Mouse (Mus musculus) lung, postnatal 0 days (tissue): ENCODE data around the gene Sgta. TPM values are rescaled to one million over a fixed set of nuclear protein-coding genes. Genes with fewer than 3 reads are reported as not detected.

ENCODE experiments used
- ATAC-seq: fragments of 200-750 bp; cut with Nextera tagmentation; 2 replicates; pipeline ENCODE4 v1.8.0; 2017; ENCODE audit warnings: moderate library complexity
- DNase-seq: peaks from one replicate; pipeline ENCODE4 v3.0.0-alpha.2; 2016; ENCODE audit warnings: low spot score
- H3K27ac ChIP-seq: fragments of 300-500 bp; sonication (generic); 2 replicates; pipeline ENCODE4 v1.5.1; 2014; ENCODE audit warnings: antibody characterized with exemption, mild to moderate bottlenecking, low read length, mixed read lengths
- H3K27me3 ChIP-seq: fragments of 300-500 bp; sonication (generic); replicated peaks from 2 replicates; pipeline ENCODE4 v1.6.1; 2014; ENCODE audit warnings: low read length, mixed read lengths; ENCODE audit not compliant: insufficient read depth
- H3K36me3 ChIP-seq: fragments of 300-500 bp; sonication (generic); 2 replicates; pipeline ENCODE4 v1.6.1; 2014; ENCODE audit warnings: low read length, mixed read lengths; ENCODE audit not compliant: insufficient read depth
- H3K4me1 ChIP-seq: fragments of 300-500 bp; sonication (generic); 2 replicates; pipeline ENCODE4 v1.6.1; 2014; ENCODE audit warnings: antibody characterized with exemption, low read depth, low read length, mixed read lengths; ENCODE audit not compliant: insufficient read depth
- H3K4me2 ChIP-seq: fragments of 300-500 bp; sonication (generic); replicated peaks from 2 replicates; pipeline ENCODE4 v1.6.1; 2014; ENCODE audit warnings: low read depth, mild to moderate bottlenecking, low read length, moderate library complexity, mixed read lengths
- H3K4me3 ChIP-seq: fragments of 300-500 bp; sonication (generic); 2 replicates; pipeline ENCODE4 v1.5.1; 2014; ENCODE audit warnings: low read depth, low read length
- H3K9ac ChIP-seq: fragments of 300-500 bp; sonication (generic); replicated peaks from 2 replicates; pipeline ENCODE4 v1.6.1; 2014; ENCODE audit warnings: low read depth, mild to moderate bottlenecking
- H3K9me3 ChIP-seq: fragments of 300-500 bp; sonication (generic); 2 replicates; pipeline ENCODE4 v1.6.1; 2016; ENCODE audit warnings: low read length, mixed read lengths
- CTCF ChIP-seq: IDR thresholded peaks from 2 replicates; pipeline ENCODE4 v1.5.1; 2016; ENCODE audit warnings: antibody characterized with exemption, mild to moderate bottlenecking
- EP300 ChIP-seq: IDR thresholded peaks from 2 replicates; pipeline ENCODE4 v1.6.1; 2016; ENCODE audit warnings: antibody characterized with exemption, mild to moderate bottlenecking, control low read depth
- WGBS: fragments of 180-500 bp; shearing (Covaris S2); extraction: QIAGEN DNeasy Blood & Tissue Kit; methylation state at CpG from one replicate; pipeline ENCODE4 v1.1.7; 2014; 5-methylcytosine and 5-hydroxymethylcytosine counted together
- polyA plus RNA-seq: library from polyadenylated mRNA; unstranded; fragments of >200 nt; fragmentation: Nextera tagmentation; extraction: Ambion mirVana; gene quantifications from 2 replicates; pipeline ENCODE4 v1.2.1, GENCODE M21; 2015

The Sgta gene
- polyA plus RNA-seq, 1 experiment from 2014 or later = 102 TPM

DNA sequence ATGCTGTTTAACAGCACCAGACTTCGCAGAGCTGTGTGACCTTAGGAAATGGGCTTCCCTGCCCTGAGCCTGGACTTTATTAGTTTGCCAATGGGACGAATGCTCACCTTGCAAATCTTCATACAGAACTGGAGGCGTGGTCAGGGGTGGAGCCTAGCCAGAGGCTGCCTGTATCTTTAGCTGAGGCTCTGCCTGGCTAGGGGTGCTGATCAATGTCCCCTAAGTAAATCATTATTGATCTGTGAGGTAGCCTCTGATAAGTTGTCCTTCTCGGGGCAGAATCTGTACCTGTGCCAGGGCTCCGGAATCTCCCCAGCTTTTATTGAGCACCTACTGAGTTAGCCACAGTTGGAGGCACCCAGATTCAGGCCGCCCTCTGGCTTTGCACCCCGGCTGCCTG lies 30.6 kb upstream of the Sgta start:
- no peaks in the 10 kb centered on the region for H3K27me3 ChIP-seq
- no peaks in the 10 kb centered on the region for H3K4me1 ChIP-seq
- DNase-seq = no peak
- H3K36me3 ChIP-seq = no peaks in the 10 kb centered on the region
- no peak overlapping the region for H3K9ac ChIP-seq
- no peaks in the 10 kb centered on the region for H3K9me3 ChIP-seq
- 64% methylated on average over 7 of the region's 7 CpGs for WGBS
- no peak overlapping the region for H3K27ac ChIP-seq
- ATAC-seq = no peak
- no peak overlapping the region for H3K4me2 ChIP-seq
- no peak overlapping the region for H3K4me3 ChIP-seq
- TF ChIP-seq EP300 (no peak), CTCF (no peak)

GRCm38 (mm10) chr10:81089216-81089615 lies 29.2 kb upstream of the Sgta start:
- Histone ChIP-seq H3K36me3 (no peaks in the 10 kb centered on the region), H3K4me1 (no peaks in the 10 kb centered on the region), H3K27me3 (no peaks in the 10 kb centered on the region), H3K9me3 (no peaks in the 10 kb centered on the region), H3K4me2 (no peak overlapping the region), H3K27ac (no peak overlapping the region), H3K4me3 (no peak overlapping the region), H3K9ac (no peak overlapping the region)
- ATAC-seq = no peak
- DNase-seq = no peak
- 53% methylated on average over 2 of the region's 2 CpGs for WGBS
- no peak for TF ChIP-seq EP300
- TF ChIP-seq CTCF = no peak

- TF ChIP-seq EP300 = no peak
- TF ChIP-seq CTCF = peak; percentile 53
- DNase-seq = no peak
- H3K27ac ChIP-seq = no peak overlapping the region
- no peaks in the 10 kb centered on the region for H3K9me3 ChIP-seq
- H3K27me3 ChIP-seq = no peaks in the 10 kb centered on the region
- 38% methylated on average over 2 of the region's 2 CpGs for WGBS
- no peak overlapping the region for H3K9ac ChIP-seq
- H3K36me3 ChIP-seq = no peaks in the 10 kb centered on the region
- no peak for ATAC-seq
- H3K4me3 ChIP-seq = no peak overlapping the region
- H3K4me1 ChIP-seq = no peaks in the 10 kb centered on the region
- H3K4me2 ChIP-seq = no peak overlapping the region
These were observed 27.0 kb upstream of the Sgta start for GRCm38 (mm10) chr10:81087021-81087420.

DNA sequence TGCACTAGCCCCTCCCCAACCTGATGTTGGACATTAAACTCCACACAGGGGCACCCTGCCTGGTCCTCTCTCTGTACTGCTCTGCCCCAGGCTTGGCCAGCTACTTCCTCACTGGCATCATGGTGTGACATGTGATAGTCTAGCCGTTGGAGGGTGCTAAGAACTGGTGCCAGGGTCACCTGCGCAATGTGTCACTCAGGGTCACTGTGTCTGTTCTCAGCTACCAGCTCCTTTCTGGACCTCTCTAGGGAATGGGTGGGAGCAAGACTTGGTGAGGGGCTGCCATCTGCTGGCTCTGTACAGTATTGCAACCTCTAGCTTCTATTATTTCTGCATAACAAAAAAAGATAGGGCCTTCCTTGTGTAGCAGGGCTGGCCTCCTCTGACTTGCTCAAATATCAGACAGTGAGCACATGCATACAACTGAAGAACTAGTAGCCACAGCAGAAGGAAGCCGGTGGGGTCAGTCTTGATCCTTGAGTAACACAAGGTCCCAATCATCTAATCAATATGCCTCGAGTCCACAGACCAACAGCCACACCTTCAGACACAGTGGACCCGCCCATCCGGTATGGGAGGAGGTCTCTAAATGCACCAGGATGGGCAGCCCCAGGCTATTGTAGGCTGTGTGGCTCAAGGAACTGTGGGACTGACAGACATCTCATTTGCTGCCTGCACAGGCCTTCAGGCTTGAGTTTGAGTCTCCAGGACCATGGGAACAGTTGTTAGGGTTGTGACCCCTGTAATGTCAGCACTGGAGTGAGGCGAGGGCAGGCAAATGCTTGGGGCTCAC lies 22.4 kb upstream of the Sgta start:
- Histone ChIP-seq H3K4me3 (no peak overlapping the region), H3K36me3 (0 out of 2 replicates have a peak, but pooled peaks cover 4% of the 10 kb centered on the region), H3K4me2 (no peak overlapping the region), H3K9ac (no peak overlapping the region), H3K9me3 (no peaks in the 10 kb centered on the region), H3K27ac (no peak overlapping the region), H3K4me1 (no peaks in the 10 kb centered on the region), H3K27me3 (no peaks in the 10 kb centered on the region)
- peak; percentile 60 for ATAC-seq
- DNase-seq = peak; percentile 77
- WGBS = 72% methylated on average over 7 of the region's 7 CpGs
- TF ChIP-seq EP300 (no peak), CTCF (peak; percentile 92)

DNA sequence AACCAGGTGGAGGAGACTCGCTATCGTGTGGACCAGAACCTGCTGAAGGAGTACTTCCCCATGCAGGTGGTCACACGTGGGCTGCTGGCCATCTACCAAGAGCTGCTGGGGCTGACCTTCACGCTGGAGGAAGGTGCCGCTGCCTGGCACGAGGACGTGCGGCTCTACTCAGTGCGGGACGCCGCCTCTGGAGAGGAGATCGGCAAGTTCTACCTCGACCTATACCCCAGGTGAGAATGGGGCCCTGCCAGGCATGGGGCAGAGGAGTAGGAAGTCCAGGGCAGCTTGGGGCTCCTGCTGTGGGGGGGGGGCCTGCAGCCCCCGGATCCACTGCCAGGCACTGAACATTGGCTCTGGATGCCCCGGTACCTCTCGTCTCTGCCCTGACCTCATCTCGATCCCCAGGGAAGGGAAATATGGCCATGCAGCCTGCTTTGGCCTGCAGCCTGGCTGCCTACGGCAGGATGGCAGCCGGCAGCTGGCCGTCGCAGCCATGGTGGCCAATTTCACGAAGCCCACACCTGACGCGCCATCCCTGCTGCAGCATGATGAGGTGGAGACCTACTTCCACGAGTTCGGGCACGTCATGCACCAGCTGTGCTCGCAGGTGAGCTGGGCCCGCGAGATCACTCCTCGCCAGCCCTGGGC lies 20.2 kb upstream of the Sgta start:
- TF ChIP-seq EP300 (no peak), CTCF (no peak)
- no peak overlapping the region for H3K4me3 ChIP-seq
- H3K36me3 ChIP-seq = 0 out of 2 replicates have a peak, but pooled peaks cover 8% of the 10 kb centered on the region
- no peak for ATAC-seq
- no peak for DNase-seq
- H3K27ac ChIP-seq = no peak overlapping the region
- H3K9ac ChIP-seq = no peak overlapping the region
- H3K4me2 ChIP-seq = no peak overlapping the region
- no peaks in the 10 kb centered on the region for H3K27me3 ChIP-seq
- 91% methylated on average over 31 of the region's 31 CpGs for WGBS
- no peaks in the 10 kb centered on the region for H3K9me3 ChIP-seq
- H3K4me1 ChIP-seq = no peaks in the 10 kb centered on the region

DNA sequence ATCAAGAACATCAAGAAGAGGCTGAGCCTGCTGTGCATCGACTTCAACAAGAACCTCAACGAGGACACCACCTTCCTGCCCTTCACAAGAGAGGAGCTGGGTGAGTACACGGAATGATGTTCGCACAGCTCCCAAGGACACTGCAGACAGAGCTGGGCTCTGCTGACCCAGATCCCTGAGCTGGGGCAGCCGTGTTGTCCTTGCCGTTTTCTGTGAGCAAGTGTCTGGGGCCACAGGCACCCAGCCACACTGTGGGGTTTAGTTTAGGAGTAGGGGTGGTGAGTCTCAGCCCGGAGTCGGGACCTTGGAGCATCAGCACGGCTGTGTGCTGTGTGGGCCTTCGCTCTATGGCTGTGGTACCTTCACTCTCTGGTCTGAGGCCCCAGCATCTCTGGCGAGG lies 17.9 kb upstream of the Sgta start:
- Histone ChIP-seq H3K9ac (no peak overlapping the region), H3K27ac (no peak overlapping the region), H3K27me3 (no peaks in the 10 kb centered on the region), H3K4me3 (no peak overlapping the region), H3K4me2 (no peak overlapping the region), H3K36me3 (0 out of 2 replicates have a peak, but pooled peaks cover 8% of the 10 kb centered on the region), H3K9me3 (no peaks in the 10 kb centered on the region), H3K4me1 (no peaks in the 10 kb centered on the region)
- DNase-seq (no peak), ATAC-seq (no peak)
- TF ChIP-seq EP300 (no peak), CTCF (no peak)
- 87% methylated on average over 11 of the region's 11 CpGs for WGBS
